Mouse (Mus musculus) neural tube, embryonic 10.5 days (tissue): ENCODE results near the gene Eefsec.

Experiments
- DNase-seq: peaks from one replicate; pipeline ENCODE4 v3.0.0-alpha.2; 2017; ENCODE audit warnings: low spot score; ENCODE audit errors: extremely low spot score

Eefsec gene

GRCm38 (mm10) chr6:88343485-88344450, 102.6 kb downstream of the Eefsec start:
- peak; percentile 56 for DNase-seq

GRCm38 (mm10) chr6:88342965-88343364, 103.4 kb downstream of the Eefsec start:
- no peak for DNase-seq

GRCm38 (mm10) chr6:88341182-88341581, 105.2 kb downstream of the Eefsec start:
- DNase-seq = no peak

GRCm38 (mm10) chr6:88340761-88341160, 105.6 kb downstream of the Eefsec start:
- DNase-seq = no peak

- no peak for DNase-seq
Observed at GRCm38 (mm10) chr6:88329336-88329735, 117.0 kb downstream of the Eefsec start.

GRCm38 (mm10) chr6:88321879-88322278, 124.5 kb downstream of the Eefsec start:
- peak; percentile 48 for DNase-seq

GRCm38 (mm10) chr6:88321253-88321652, 125.1 kb downstream of the Eefsec start:
- DNase-seq = no peak

- DNase-seq = no peak
Observed at GRCm38 (mm10) chr6:88319735-88320134, 126.6 kb downstream of the Eefsec start.

GRCm38 (mm10) chr6:88315295-88315694, 131.0 kb downstream of the Eefsec start:
- no peak for DNase-seq

- DNase-seq = no peak
Observed at GRCm38 (mm10) chr6:88313937-88314336, 132.4 kb downstream of the Eefsec start.

- no peak for DNase-seq
Observed at GRCm38 (mm10) chr6:88311593-88311992, 134.7 kb downstream of the Eefsec start.

GRCm38 (mm10) chr6:88306100-88306746, 140.1 kb downstream of the Eefsec start:
- DNase-seq = no peak

GRCm38 (mm10) chr6:88301234-88301633, 145.1 kb downstream of the Eefsec start:
- no peak for DNase-seq

- DNase-seq = no peak
Observed at GRCm38 (mm10) chr6:88299491-88299890, 146.8 kb downstream of the Eefsec start.

GRCm38 (mm10) chr6:88292274-88292909, 153.9 kb downstream of the Eefsec start:
- DNase-seq = no peak

GRCm38 (mm10) chr6:88290129-88290766, 156.1 kb downstream of the Eefsec start:
- DNase-seq = no peak

GRCm38 (mm10) chr6:88278141-88278540, 168.2 kb downstream of the Eefsec start:
- no peak for DNase-seq

GRCm38 (mm10) chr6:88277242-88277641, 169.1 kb downstream of the Eefsec start:
- DNase-seq = no peak

GRCm38 (mm10) chr6:88276221-88276620, 170.1 kb downstream of the Eefsec start:
- no peak for DNase-seq

GRCm38 (mm10) chr6:88274623-88275022, 171.7 kb downstream of the Eefsec start:
- DNase-seq = no peak

- no peak for DNase-seq
Observed at GRCm38 (mm10) chr6:88267970-88268369, 178.4 kb downstream of the Eefsec start.
